Mouse (Mus musculus): ENCODE results near the gene Man2b2. TPM values are rescaled to one million over a fixed set of nuclear protein-coding genes. Genes with fewer than 3 reads are reported as not detected.
"Not testable (repeated sequence)": the region's sequence is repeated elsewhere in the genome, so short reads cannot be mapped to it uniquely, and the experiment has no call there.

Man2b2 gene
- polyA plus RNA-seq, 1 experiment from 2014 or later: 12.2 TPM

DNA sequence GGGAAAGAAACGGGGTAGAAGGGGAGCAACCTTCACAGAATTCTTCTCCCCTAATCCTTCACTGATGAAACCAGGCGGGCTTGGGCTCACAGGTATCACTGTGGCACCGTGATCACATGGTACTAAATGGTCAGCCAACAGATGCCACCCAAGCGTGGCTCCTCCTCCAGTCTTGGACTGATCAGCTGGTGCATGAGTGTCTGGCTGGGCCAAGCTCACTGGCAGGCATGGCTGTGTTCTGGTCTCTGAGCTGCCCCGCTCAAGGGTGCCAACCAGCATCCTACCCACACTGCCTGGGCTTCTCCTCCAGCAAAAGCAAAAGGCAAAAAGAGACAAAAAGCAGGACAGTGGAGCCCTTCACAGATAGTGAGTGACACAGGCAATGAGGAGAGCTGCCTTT lies 10.7 kb downstream of the Man2b2 start:
- Histone ChIP-seq H3K27me3 (ENCODE audit: control insufficient read depth, insufficient read depth, low read length) (no peaks in the 10 kb centered on the region), H3K36me3 (ENCODE audit: control insufficient read depth, insufficient read depth, low read length) (peaks cover 2% of the 10 kb centered on the region; the same call in 1 of the 2 replicates)

GRCm38 (mm10) chr5:36817738-36818137 lies 12.7 kb downstream of the Man2b2 start:
- Histone ChIP-seq H3K27ac (ENCODE audit: low read depth, low read length) (no peak overlapping the region), H3K4me2 (replicated peaks; ENCODE audit: low read depth, low read length) (no peak overlapping the region), H3K27me3 (ENCODE audit: control insufficient read depth, insufficient read depth, low read length) (no peaks in the 10 kb centered on the region), H3K9me3 (ENCODE audit: control insufficient read depth, low read length) (no peaks in the 10 kb centered on the region), H3K4me1 (replicated peaks; ENCODE audit: control insufficient read depth, insufficient read depth, low read length) (no peaks in the 10 kb centered on the region), H3K4me3 (ENCODE audit: low read depth, low read length) (no peak overlapping the region), H3K9ac (ENCODE audit: low read depth, low read length) (no peak overlapping the region), H3K36me3 (ENCODE audit: control insufficient read depth, insufficient read depth, low read length) (no peaks in the 10 kb centered on the region)
- WGBS: 63% methylated on average over 3 of the region's 3 CpGs
- no peak for ATAC-seq (ENCODE audit: low FRiP score)
- DNase-seq (ENCODE audit: low spot score): no peak

More for the DNA sequence above, 10.7 kb downstream of the Man2b2 start:
- ATAC-seq (ENCODE audit: low FRiP score) (no peak), DNase-seq (ENCODE audit: low spot score) (no peak)
- WGBS: 93% methylated on average over 5 of the region's 5 CpGs
- Histone ChIP-seq H3K27ac (ENCODE audit: low read depth, low read length) (no peak overlapping the region), H3K9me3 (ENCODE audit: control insufficient read depth, low read length) (no peaks in the 10 kb centered on the region), H3K4me3 (ENCODE audit: low read depth, low read length) (no peak overlapping the region), H3K4me1 (replicated peaks; ENCODE audit: control insufficient read depth, insufficient read depth, low read length) (no peaks in the 10 kb centered on the region), H3K4me2 (replicated peaks; ENCODE audit: low read depth, low read length) (no peak overlapping the region), H3K9ac (ENCODE audit: low read depth, low read length) (no peak overlapping the region)

- Histone ChIP-seq H3K27me3 (ENCODE audit: control insufficient read depth, insufficient read depth, low read length) (no peaks in the 10 kb centered on the region), H3K9ac (ENCODE audit: low read depth, low read length) (no peak overlapping the region), H3K36me3 (ENCODE audit: control insufficient read depth, insufficient read depth, low read length) (no peaks in the 10 kb centered on the region), H3K4me3 (ENCODE audit: low read depth, low read length) (no peak overlapping the region), H3K9me3 (ENCODE audit: control insufficient read depth, low read length) (no peaks in the 10 kb centered on the region), H3K4me1 (replicated peaks; ENCODE audit: control insufficient read depth, insufficient read depth, low read length) (no peaks in the 10 kb centered on the region), H3K4me2 (replicated peaks; ENCODE audit: low read depth, low read length) (no peak overlapping the region), H3K27ac (ENCODE audit: low read depth, low read length) (no peak overlapping the region)
- DNase-seq (ENCODE audit: low spot score): no peak
- ATAC-seq (ENCODE audit: low FRiP score): no peak
- 74% methylated on average over 6 of the region's 6 CpGs for WGBS
Measured at GRCm38 (mm10) chr5:36814554-36814953, 15.9 kb downstream of the Man2b2 start.

DNA sequence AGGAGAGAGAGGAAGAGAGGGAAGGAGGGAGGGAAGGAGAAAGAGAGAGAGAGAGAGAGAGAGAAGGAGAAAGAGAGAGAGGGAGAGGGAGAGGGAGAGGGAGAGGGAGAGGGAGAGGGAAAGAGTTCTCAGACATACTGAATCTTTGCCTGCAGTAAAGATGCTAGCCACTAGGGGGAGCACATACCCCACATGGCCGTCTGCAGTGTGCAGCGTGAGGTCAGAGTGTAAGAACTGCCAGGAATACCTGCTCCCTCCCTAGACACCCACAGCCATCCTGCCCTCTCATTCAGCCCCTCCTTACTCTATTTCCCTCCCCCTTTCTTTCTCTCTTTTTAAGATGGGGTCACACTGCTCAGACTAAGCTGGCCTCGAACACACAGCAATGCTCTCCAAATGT lies 19.0 kb downstream of the Man2b2 start:
- H3K9me3 ChIP-seq (ENCODE audit: control insufficient read depth, low read length): no peaks in the 10 kb centered on the region
- WGBS: 29% methylated on average over 3 of the region's 3 CpGs
- H3K4me2 ChIP-seq (replicated peaks; ENCODE audit: low read depth, low read length): no peak overlapping the region
- no peak overlapping the region for H3K9ac ChIP-seq (ENCODE audit: low read depth, low read length)
- no peak overlapping the region for H3K4me3 ChIP-seq (ENCODE audit: low read depth, low read length)
- H3K27ac ChIP-seq (ENCODE audit: low read depth, low read length): no peak overlapping the region
- ATAC-seq (ENCODE audit: low FRiP score) (0 out of 2 replicates have a peak, but pooled peaks have one; percentile 50), DNase-seq (ENCODE audit: low spot score) (peak; percentile 84)
- no peaks in the 10 kb centered on the region for H3K27me3 ChIP-seq (ENCODE audit: control insufficient read depth, insufficient read depth, low read length)
- H3K36me3 ChIP-seq (ENCODE audit: control insufficient read depth, insufficient read depth, low read length): no peaks in the 10 kb centered on the region
- no peaks in the 10 kb centered on the region for H3K4me1 ChIP-seq (replicated peaks; ENCODE audit: control insufficient read depth, insufficient read depth, low read length)

- no peak overlapping the region for H3K4me2 ChIP-seq (replicated peaks; ENCODE audit: low read depth, low read length)
- no peak overlapping the region for H3K27ac ChIP-seq (ENCODE audit: low read depth, low read length)
- no peak for ATAC-seq (ENCODE audit: low FRiP score)
- H3K4me1 ChIP-seq (replicated peaks; ENCODE audit: control insufficient read depth, insufficient read depth, low read length): no peaks in the 10 kb centered on the region
- H3K27me3 ChIP-seq (ENCODE audit: control insufficient read depth, insufficient read depth, low read length): no peaks in the 10 kb centered on the region
- 76% methylated on average over 3 of the region's 3 CpGs for WGBS
- H3K9ac ChIP-seq (ENCODE audit: low read depth, low read length): no peak overlapping the region
- no peak overlapping the region for H3K4me3 ChIP-seq (ENCODE audit: low read depth, low read length)
- H3K9me3 ChIP-seq (ENCODE audit: control insufficient read depth, low read length): no peaks in the 10 kb centered on the region
- no peak for DNase-seq (ENCODE audit: low spot score)
- H3K36me3 ChIP-seq (ENCODE audit: control insufficient read depth, insufficient read depth, low read length): no peaks in the 10 kb centered on the region
Measured at GRCm38 (mm10) chr5:36810634-36811033, 19.8 kb downstream of the Man2b2 start.

DNA sequence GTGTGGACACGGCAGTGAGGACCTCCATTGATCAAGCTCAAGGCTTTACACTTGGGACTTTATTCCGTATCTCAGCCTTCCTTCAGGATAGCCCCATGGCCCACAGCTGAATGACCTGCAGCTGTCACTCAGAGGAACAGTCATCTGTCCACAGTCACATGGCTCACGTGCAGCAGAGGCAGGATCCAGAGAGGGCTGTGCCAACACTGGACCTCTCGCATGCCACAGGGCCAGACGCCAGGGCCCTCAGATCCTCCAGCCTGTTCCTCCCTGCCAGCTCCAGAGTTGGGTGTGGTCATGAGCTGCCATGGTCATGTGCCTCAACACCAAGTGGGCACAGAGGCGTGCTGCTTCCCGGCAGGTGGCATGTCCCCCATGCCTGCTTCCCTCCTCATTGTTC lies 21.3 kb downstream of the Man2b2 start:
- no peaks in the 10 kb centered on the region for H3K36me3 ChIP-seq (ENCODE audit: control insufficient read depth, insufficient read depth, low read length)
- H3K9ac ChIP-seq (ENCODE audit: low read depth, low read length): no peak overlapping the region
- no peaks in the 10 kb centered on the region for H3K9me3 ChIP-seq (ENCODE audit: control insufficient read depth, low read length)
- ATAC-seq (ENCODE audit: low FRiP score) (no peak), DNase-seq (ENCODE audit: low spot score) (no peak)
- no peak overlapping the region for H3K4me3 ChIP-seq (ENCODE audit: low read depth, low read length)
- no peak overlapping the region for H3K27ac ChIP-seq (ENCODE audit: low read depth, low read length)
- H3K4me2 ChIP-seq (replicated peaks; ENCODE audit: low read depth, low read length): no peak overlapping the region
- H3K4me1 ChIP-seq (replicated peaks; ENCODE audit: control insufficient read depth, insufficient read depth, low read length): no peaks in the 10 kb centered on the region
- WGBS: 94% methylated on average over 7 of the region's 7 CpGs
- no peaks in the 10 kb centered on the region for H3K27me3 ChIP-seq (ENCODE audit: control insufficient read depth, insufficient read depth, low read length)

- H3K9ac ChIP-seq (ENCODE audit: low read depth, low read length): no peak overlapping the region
- H3K4me2 ChIP-seq (replicated peaks; ENCODE audit: low read depth, low read length): no peak overlapping the region
- no peak for ATAC-seq (ENCODE audit: low FRiP score)
- no peaks in the 10 kb centered on the region for H3K9me3 ChIP-seq (ENCODE audit: control insufficient read depth, low read length)
- H3K36me3 ChIP-seq (ENCODE audit: control insufficient read depth, insufficient read depth, low read length): no peaks in the 10 kb centered on the region
- H3K27ac ChIP-seq (ENCODE audit: low read depth, low read length): no peak overlapping the region
- WGBS: 28% methylated on average over 5 of the region's 5 CpGs
- H3K4me3 ChIP-seq (ENCODE audit: low read depth, low read length): no peak overlapping the region
- no peaks in the 10 kb centered on the region for H3K27me3 ChIP-seq (ENCODE audit: control insufficient read depth, insufficient read depth, low read length)
- no peak for DNase-seq (ENCODE audit: low spot score)
- H3K4me1 ChIP-seq (replicated peaks; ENCODE audit: control insufficient read depth, insufficient read depth, low read length): no peaks in the 10 kb centered on the region
Measured at GRCm38 (mm10) chr5:36807106-36807505, 23.3 kb downstream of the Man2b2 start.

DNA sequence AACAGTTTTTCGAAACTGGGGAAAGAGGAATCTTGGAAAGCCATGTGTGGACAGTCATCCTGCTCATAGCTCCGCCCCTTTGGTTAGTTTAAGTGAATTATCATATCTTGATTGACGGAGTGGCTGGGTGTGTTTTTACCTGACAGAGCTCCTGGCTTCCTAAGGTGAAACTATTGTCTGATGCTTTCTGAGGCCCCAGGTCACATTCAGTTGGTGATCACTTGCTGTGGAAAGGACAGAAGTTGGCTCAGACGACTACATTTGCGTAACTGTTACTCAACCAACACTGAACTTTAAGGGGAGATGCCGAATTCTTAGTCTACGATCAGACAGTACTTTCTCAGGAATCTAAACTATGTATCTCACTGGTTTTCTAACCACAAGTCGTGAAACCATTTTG lies 33.2 kb downstream of the Man2b2 start:
- no peak overlapping the region for H3K9ac ChIP-seq (ENCODE audit: low read depth, low read length)
- no peaks in the 10 kb centered on the region for H3K36me3 ChIP-seq (ENCODE audit: control insufficient read depth, insufficient read depth, low read length)
- DNase-seq (ENCODE audit: low spot score): no peak
- peak overlapping the region; percentile 73; the same call in 1 of the 2 replicates for H3K4me3 ChIP-seq (ENCODE audit: low read depth, low read length)
- no peak overlapping the region for H3K27ac ChIP-seq (ENCODE audit: low read depth, low read length)
- no peaks in the 10 kb centered on the region for H3K27me3 ChIP-seq (ENCODE audit: control insufficient read depth, insufficient read depth, low read length)
- ATAC-seq (ENCODE audit: low FRiP score): no peak
- peak overlapping the region; percentile 35 for H3K4me2 ChIP-seq (replicated peaks; ENCODE audit: low read depth, low read length)
- H3K9me3 ChIP-seq (ENCODE audit: control insufficient read depth, low read length): no peaks in the 10 kb centered on the region
- 56% methylated on average over 8 of the region's 8 CpGs for WGBS
- no peaks in the 10 kb centered on the region for H3K4me1 ChIP-seq (replicated peaks; ENCODE audit: control insufficient read depth, insufficient read depth, low read length)

DNA sequence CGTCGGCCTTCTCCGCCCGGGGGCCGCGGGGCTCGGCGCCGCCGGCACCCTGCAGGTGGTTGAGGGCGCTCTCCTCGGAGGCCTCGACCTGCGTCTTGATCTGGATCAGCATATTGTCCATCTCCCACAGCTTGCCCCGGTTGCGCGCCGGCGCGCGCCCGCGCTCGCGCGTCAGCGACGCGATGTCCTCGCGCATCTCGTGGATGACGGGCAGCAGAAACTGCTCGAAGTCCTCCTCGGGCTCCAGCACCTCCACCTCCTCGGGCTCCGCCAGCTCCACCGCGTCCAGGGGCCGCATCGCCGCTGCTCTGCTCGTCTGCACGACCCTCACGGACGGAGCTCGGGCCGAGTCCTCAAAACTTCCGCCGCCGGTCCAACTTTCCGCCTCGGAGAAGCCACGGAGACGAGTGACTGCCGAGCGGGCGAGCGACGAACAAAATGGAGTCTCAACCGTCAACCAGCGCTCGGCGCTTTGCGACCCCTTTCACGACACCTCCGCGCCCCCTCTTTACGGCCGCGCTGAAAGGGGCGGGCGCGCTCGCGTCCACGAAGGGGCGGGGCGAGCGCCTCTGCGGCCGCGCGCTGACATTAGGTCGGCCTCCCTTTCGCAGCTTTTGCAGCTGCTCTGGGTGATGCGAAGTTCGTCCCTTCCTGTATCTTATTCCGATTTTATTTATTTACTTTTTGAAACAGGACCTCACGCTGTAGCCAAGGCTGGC lies 34.0 kb downstream of the Man2b2 start, which contains the start of gene Mrfap1:
Mrfap1 (minus strand) TSS at position 477 of the 719 bp plus-strand sequence.
- H3K4me3 ChIP-seq (ENCODE audit: low read depth, low read length): peak within 1 kb of the TSS; percentile 73
- H3K36me3 ChIP-seq (ENCODE audit: control insufficient read depth, insufficient read depth, low read length); H3K27me3 ChIP-seq (ENCODE audit: control insufficient read depth, insufficient read depth, low read length); H3K9me3 ChIP-seq (ENCODE audit: control insufficient read depth, low read length); H3K4me1 ChIP-seq (replicated peaks; ENCODE audit: control insufficient read depth, insufficient read depth, low read length): not testable (repeated sequence)
- under 1% methylated on average over 86 of the region's 90 CpGs for WGBS
- DNase-seq (ENCODE audit: low spot score) (peak; percentile 97), ATAC-seq (ENCODE audit: low FRiP score) (peak; percentile 82)
- peak within 1 kb of the TSS; percentile 93 for H3K27ac ChIP-seq (ENCODE audit: low read depth, low read length)
- H3K9ac ChIP-seq (ENCODE audit: low read depth, low read length): peak within 1 kb of the TSS; percentile 80
- peak within 1 kb of the TSS; percentile 60 for H3K4me2 ChIP-seq (replicated peaks; ENCODE audit: low read depth, low read length)
